Mouse (Mus musculus): Measurements from ENCODE around the gene Ruvbl2. TPM values are rescaled to one million over a fixed set of nuclear protein-coding genes. Genes with fewer than 3 reads are reported as not detected.
"Not testable (repeated sequence)": the region's sequence is repeated elsewhere in the genome, so short reads cannot be mapped to it uniquely, and the experiment has no call there.

The Ruvbl2 gene
- polyA plus RNA-seq, 1 experiment from 2014 or later, result 144 TPM

- 9% methylated on average over 28 of the region's 28 CpGs for WGBS
- no peak; the same call in 1 of the 2 replicates for ATAC-seq (replicated peaks)
- Histone ChIP-seq H3K4me3 (peak within 1 kb of the TSS; percentile 35), H3K27ac (replicated peaks) (no peak within 1 kb of the TSS), H3K27me3 (peaks cover 56% of the 10 kb centered on the region), H3K9me3 (no peaks in the 10 kb centered on the region), H3K4me1 (peaks cover 12% of the 10 kb centered on the region), H3K4me2 (replicated peaks) (peak within 1 kb of the TSS; percentile 39), H3K9ac (replicated peaks) (no peak within 1 kb of the TSS; the same call in 1 of the 2 replicates), H3K36me3 (no peaks in the 10 kb centered on the region)
These were observed 32.5 kb downstream of the Ruvbl2 start, which contains the start of gene Kcna7 for GRCm38 (mm10) chr7:45405091-45406075. Gene Kcna7 (plus strand): TSS chr7:45405653.

- Histone ChIP-seq H3K36me3 (no peaks in the 10 kb centered on the region), H3K4me2 (replicated peaks) (no peak overlapping the region), H3K9me3 (no peaks in the 10 kb centered on the region), H3K27ac (replicated peaks) (no peak overlapping the region), H3K9ac (replicated peaks) (no peak overlapping the region), H3K4me1 (peaks cover 12% of the 10 kb centered on the region), H3K4me3 (no peak overlapping the region), H3K27me3 (peaks cover 39% of the 10 kb centered on the region)
- no peak for ATAC-seq (replicated peaks)
- WGBS, result 45% methylated on average over 6 of the region's 6 CpGs
These were observed 34.2 kb downstream of the Ruvbl2 start for GRCm38 (mm10) chr7:45403532-45404261.

- no peak overlapping the region for H3K4me2 ChIP-seq (replicated peaks)
- WGBS, result 75% methylated on average over 10 of the region's 10 CpGs
- no peak overlapping the region for H3K4me3 ChIP-seq
- no peak for ATAC-seq (replicated peaks)
- H3K4me1 ChIP-seq, result peaks cover 9% of the 10 kb centered on the region
- H3K36me3 ChIP-seq, result no peaks in the 10 kb centered on the region
- H3K27me3 ChIP-seq, result peaks cover 18% of the 10 kb centered on the region
- no peaks in the 10 kb centered on the region for H3K9me3 ChIP-seq
- H3K27ac ChIP-seq (replicated peaks), result no peak overlapping the region
- H3K9ac ChIP-seq (replicated peaks), result no peak overlapping the region
These were observed 36.3 kb downstream of the Ruvbl2 start for GRCm38 (mm10) chr7:45401521-45402085.

GRCm38 (mm10) chr7:45396787-45397186 is 41.1 kb downstream of the Ruvbl2 start:
- Histone ChIP-seq H3K36me3 (peaks cover 11% of the 10 kb centered on the region), H3K9me3 (no peaks in the 10 kb centered on the region), H3K9ac (replicated peaks) (no peak overlapping the region), H3K27ac (replicated peaks) (no peak overlapping the region), H3K4me3 (no peak overlapping the region), H3K27me3 (no peaks in the 10 kb centered on the region), H3K4me2 (replicated peaks) (no peak overlapping the region), H3K4me1 (peaks cover 26% of the 10 kb centered on the region)
- WGBS, result 64% methylated on average over 2 of the region's 2 CpGs
- no peak for ATAC-seq (replicated peaks)

- peaks cover 26% of the 10 kb centered on the region for H3K4me1 ChIP-seq
- peak; percentile 44 for ATAC-seq (replicated peaks)
- H3K4me3 ChIP-seq, result peak overlapping the region; percentile 81
- not testable (repeated sequence) for H3K27me3 ChIP-seq, H3K9me3 ChIP-seq
- peaks cover 15% of the 10 kb centered on the region for H3K36me3 ChIP-seq
- WGBS, result 9% methylated on average over 3 of the region's 3 CpGs
- peak overlapping the region; percentile 88 for H3K27ac ChIP-seq (replicated peaks)
- H3K9ac ChIP-seq (replicated peaks), result peak overlapping the region; percentile 41
- H3K4me2 ChIP-seq (replicated peaks), result peak overlapping the region; percentile 60
These were observed 41.5 kb downstream of the Ruvbl2 start for GRCm38 (mm10) chr7:45396337-45396775.

- Histone ChIP-seq H3K4me1 (peaks cover 26% of the 10 kb centered on the region), H3K4me3 (peak within 1 kb of the TSS; percentile 81), H3K4me2 (replicated peaks) (peak within 1 kb of the TSS; percentile 80), H3K27ac (replicated peaks) (peak within 1 kb of the TSS; percentile 98), H3K9ac (replicated peaks) (peak within 1 kb of the TSS; percentile 81), H3K36me3 (peaks cover 20% of the 10 kb centered on the region), H3K27me3 (no peaks in the 10 kb centered on the region), H3K9me3 (no peaks in the 10 kb centered on the region)
- under 1% methylated on average over 60 of the region's 60 CpGs for WGBS
- ATAC-seq (replicated peaks), result peak; percentile 98
These were observed 42.1 kb downstream of the Ruvbl2 start, which contains the start of gene Snrnp70 for GRCm38 (mm10) chr7:45395578-45396336. Gene Snrnp70 (minus strand): TSS chr7:45395742.

- H3K36me3 ChIP-seq, result peaks cover 26% of the 10 kb centered on the region
- peak; percentile 81 for ATAC-seq (replicated peaks)
- WGBS, result 0% methylated on average over 19 of the region's 20 CpGs
- H3K9me3 ChIP-seq, result no peaks in the 10 kb centered on the region
- H3K27me3 ChIP-seq, result no peaks in the 10 kb centered on the region
- H3K27ac ChIP-seq (replicated peaks), result peak overlapping the region; percentile 98
- peak overlapping the region; percentile 80 for H3K4me2 ChIP-seq (replicated peaks)
- peaks cover 26% of the 10 kb centered on the region for H3K4me1 ChIP-seq
- peak overlapping the region; percentile 81 for H3K9ac ChIP-seq (replicated peaks)
- H3K4me3 ChIP-seq, result peak overlapping the region; percentile 81
These were observed 42.8 kb downstream of the Ruvbl2 start for GRCm38 (mm10) chr7:45395129-45395541.

GRCm38 (mm10) chr7:45386077-45386476 is 51.8 kb downstream of the Ruvbl2 start:
- H3K9ac ChIP-seq (replicated peaks), result no peak overlapping the region
- H3K4me2 ChIP-seq (replicated peaks), result no peak overlapping the region
- no peaks in the 10 kb centered on the region for H3K4me1 ChIP-seq
- H3K36me3 ChIP-seq, result peaks cover 97% of the 10 kb centered on the region
- no peak for ATAC-seq (replicated peaks)
- no peak overlapping the region for H3K4me3 ChIP-seq
- 84% methylated on average over 3 of the region's 3 CpGs for WGBS
- H3K9me3 ChIP-seq, result no peaks in the 10 kb centered on the region
- H3K27me3 ChIP-seq, result no peaks in the 10 kb centered on the region
- H3K27ac ChIP-seq (replicated peaks), result no peak overlapping the region

GRCm38 (mm10) chr7:45376057-45376456 is 61.8 kb downstream of the Ruvbl2 start:
- Histone ChIP-seq H3K27me3 (no peaks in the 10 kb centered on the region), H3K9me3 (no peaks in the 10 kb centered on the region), H3K4me1 (peaks cover 6% of the 10 kb centered on the region; the same call in 1 of the 2 replicates), H3K27ac (replicated peaks) (no peak overlapping the region; the same call in 1 of the 2 replicates), H3K9ac (replicated peaks) (no peak overlapping the region), H3K4me2 (replicated peaks) (no peak overlapping the region), H3K36me3 (peaks cover 82% of the 10 kb centered on the region), H3K4me3 (no peak overlapping the region)
- WGBS, result 73% methylated on average over 1 of the region's 1 CpGs
- ATAC-seq (replicated peaks), result no peak; the same call in 1 of the 2 replicates

- 91% methylated on average over 8 of the region's 8 CpGs for WGBS
- Histone ChIP-seq H3K36me3 (peaks cover 68% of the 10 kb centered on the region), H3K4me1 (peaks cover 19% of the 10 kb centered on the region), H3K4me2 (replicated peaks) (no peak overlapping the region), H3K9me3 (no peaks in the 10 kb centered on the region), H3K27me3 (0 out of 2 replicates have a peak, but pooled peaks cover 2% of the 10 kb centered on the region), H3K4me3 (no peak overlapping the region), H3K27ac (replicated peaks) (no peak overlapping the region), H3K9ac (replicated peaks) (no peak overlapping the region)
- no peak for ATAC-seq (replicated peaks)
These were observed 63.3 kb downstream of the Ruvbl2 start for GRCm38 (mm10) chr7:45374620-45375019.

- WGBS, result 79% methylated on average over 5 of the region's 5 CpGs
These were observed 65.5 kb downstream of the Ruvbl2 start for GRCm38 (mm10) chr7:45372371-45372770.

More at GRCm38 (mm10) chr7:45372371-45372770, 65.5 kb downstream of the Ruvbl2 start:
- Histone ChIP-seq H3K4me1 (peaks cover 29% of the 10 kb centered on the region), H3K36me3 (peaks cover 47% of the 10 kb centered on the region), H3K27me3 (peaks cover 10% of the 10 kb centered on the region; the same call in 1 of the 2 replicates), H3K9me3 (no peaks in the 10 kb centered on the region), H3K4me2 (replicated peaks) (no peak overlapping the region), H3K4me3 (no peak overlapping the region), H3K27ac (replicated peaks) (no peak overlapping the region), H3K9ac (replicated peaks) (no peak overlapping the region)
- ATAC-seq (replicated peaks), result no peak
